Mouse (Mus musculus): Measurements from ENCODE around the gene Usp7.

- TF ChIP-seq EP300 (IDR thresholded peaks at IDR 0.05; ENCODE audit: low read depth) (no peak), CTCF (IDR thresholded peaks at IDR 0.05; ENCODE audit: low read depth) (no peak)
These were observed 137.0 kb downstream of the Usp7 start for GRCm38 (mm10) chr16:8655108-8655507.

Measured in liver, embryonic 14.5 days (tissue).